Mouse (Mus musculus) brown adipose tissue, adult 24 weeks (tissue): Measurements from ENCODE around the gene 4930519P11Rik. TPM values are rescaled to one million over a fixed set of nuclear protein-coding genes. Genes with fewer than 3 reads are reported as not detected.

Source experiments
- H3K27ac ChIP-seq: fragments of 200-500 bp; replicated peaks from 2 replicates; pipeline ENCODE4 v1.5.1; 2012; ENCODE audit warnings: low read depth, mild to moderate bottlenecking, low read length
- H3K4me1 ChIP-seq: fragments of 200-500 bp; 2 replicates; pipeline ENCODE4 v1.6.1; 2012; ENCODE audit warnings: low read length, mixed read lengths; ENCODE audit not compliant: control insufficient read depth, insufficient read depth, insufficient read length
- H3K4me3 ChIP-seq: fragments of 200-500 bp; 2 replicates; pipeline ENCODE4 v1.5.1; 2012; ENCODE audit warnings: low read depth, mild to moderate bottlenecking, low read length, moderate library complexity; ENCODE audit not compliant: insufficient read depth
- polyA plus RNA-seq: library from polyadenylated mRNA; stranded (reverse); fragments of >200 nt; gene quantifications from 2 replicates; pipeline ENCODE4 v1.2.4, GENCODE M21; 2012; ENCODE audit not compliant: missing spikeins, insufficient read depth, insufficient read length

4930519P11Rik gene
- polyA plus RNA-seq, 1 experiment = not detected

DNA sequence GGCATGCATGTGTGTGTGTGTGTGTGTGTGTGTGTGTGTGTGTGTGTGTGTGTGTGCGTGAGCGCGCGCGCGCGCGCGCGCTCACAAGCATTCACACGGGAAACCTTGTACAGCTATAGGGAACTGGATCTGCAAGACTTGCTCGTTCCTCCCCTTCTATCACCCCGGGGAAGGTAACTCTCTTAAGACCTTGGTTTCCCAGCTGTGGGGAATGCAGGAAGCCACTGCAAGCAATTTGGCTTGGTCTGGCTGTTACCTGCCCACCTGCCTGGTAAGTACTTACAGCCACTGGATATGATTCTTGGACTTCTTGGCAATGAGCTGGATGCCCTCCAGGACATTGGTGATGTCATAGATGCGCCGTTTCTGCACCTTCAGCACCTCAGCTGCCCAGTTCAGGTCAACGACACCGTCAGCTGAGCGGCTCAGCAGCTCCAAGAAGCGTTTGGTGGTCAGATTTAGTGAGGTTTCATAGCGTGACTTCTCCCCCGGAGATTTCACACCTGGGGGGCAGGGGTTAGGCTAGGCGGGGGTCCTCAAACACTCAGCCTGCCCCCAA, 49.5 kb downstream of the 4930519P11Rik start:
- Histone ChIP-seq H3K4me1 (peaks cover 10% of the 10 kb centered on the region; the same call in 1 of the 2 replicates), H3K27ac (no peak overlapping the region), H3K4me3 (no peak overlapping the region)

Other genes with a start within 250 kb of the 4930519P11Rik start
- gene Cdk5rap1, start 240.4 kb downstream of the 4930519P11Rik start, polyA plus RNA-seq = 7.1 and 12.7 TPM in 2 replicates
- gene Snta1, start 205.3 kb downstream of the 4930519P11Rik start, polyA plus RNA-seq = 17.1 and 29.6 TPM in 2 replicates
- gene Cbfa2t2, start 177.0 kb downstream of the 4930519P11Rik start, polyA plus RNA-seq = 6.9 and 7.9 TPM in 2 replicates
- gene 1700003F12Rik, start 66.4 kb downstream of the 4930519P11Rik start, polyA plus RNA-seq = not detected in 2 replicates
- not detected in 2 replicates for gene Actl10, start 61.7 kb downstream of the 4930519P11Rik start, polyA plus RNA-seq
- not detected in 2 replicates for gene Necab3, start 54.5 kb downstream of the 4930519P11Rik start, polyA plus RNA-seq
- 0.63 and 1.3 TPM in 2 replicates for gene E2f1, start 43.5 kb downstream of the 4930519P11Rik start, polyA plus RNA-seq
- gene Pxmp4, start 9.7 kb downstream of the 4930519P11Rik start, polyA plus RNA-seq = 44.4 and 59.3 TPM in 2 replicates
- gene Zfp341, start 140 bp downstream of the 4930519P11Rik start, polyA plus RNA-seq = 0.71 and 0.88 TPM in 2 replicates
- gene Chmp4b, start 38.3 kb upstream of the 4930519P11Rik start, polyA plus RNA-seq = 108 TPM in 2 replicates
- not detected in 2 replicates for gene Gm14214, start 156.6 kb upstream of the 4930519P11Rik start, polyA plus RNA-seq
- gene Raly, start 177.7 kb upstream of the 4930519P11Rik start, polyA plus RNA-seq = 51.8 and 60.5 TPM in 2 replicates
- not detected in 2 replicates for gene a, start 178.0 kb upstream of the 4930519P11Rik start, polyA plus RNA-seq